Mouse (Mus musculus): ENCODE measurements around the gene D230025D16Rik. TPM values are rescaled to one million over a fixed set of nuclear protein-coding genes. Genes with fewer than 3 reads are reported as not detected.
"Not testable (repeated sequence)": the region's sequence is repeated elsewhere in the genome, so short reads cannot be mapped to it uniquely, and the experiment has no call there.

The D230025D16Rik gene
- polyA plus RNA-seq, 1 experiment from 2014 or later: 35.7 TPM

DNA sequence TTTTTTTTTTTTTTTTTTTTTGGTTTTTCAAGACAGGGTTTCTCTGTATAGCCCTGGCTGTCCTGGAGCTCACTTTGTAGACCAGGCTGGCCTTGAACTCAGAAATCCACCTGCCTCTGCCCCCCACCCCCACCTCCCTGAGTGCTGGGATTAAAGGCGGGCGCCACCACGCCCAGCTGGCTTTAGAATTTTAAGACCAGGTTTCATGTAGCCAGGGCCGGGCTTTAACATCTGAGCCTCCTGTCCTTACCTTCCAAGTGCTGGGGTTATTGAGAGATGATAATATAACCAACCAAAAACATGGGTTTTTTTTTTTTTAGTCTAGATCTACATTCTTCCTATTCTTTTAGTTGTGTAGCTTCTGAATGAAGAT lies 7.4 kb downstream of the D230025D16Rik start:
- H3K36me3 ChIP-seq (ENCODE audit: control insufficient read depth, insufficient read depth, low read length); ATAC-seq (ENCODE audit: low read depth); H3K4me1 ChIP-seq (ENCODE audit: control insufficient read depth, insufficient read depth, low read length); H3K9me3 ChIP-seq (ENCODE audit: control insufficient read depth, low read length); H3K4me2 ChIP-seq (ENCODE audit: low read depth, low read length); H3K27me3 ChIP-seq (ENCODE audit: control insufficient read depth, insufficient read depth, low read length); H3K4me3 ChIP-seq (ENCODE audit: low read depth, low read length); H3K9ac ChIP-seq (replicated peaks; ENCODE audit: low read depth, low read length); H3K27ac ChIP-seq (ENCODE audit: low read depth, low read length): not testable (repeated sequence)
- 90% methylated on average over 4 of the region's 4 CpGs for WGBS

DNA sequence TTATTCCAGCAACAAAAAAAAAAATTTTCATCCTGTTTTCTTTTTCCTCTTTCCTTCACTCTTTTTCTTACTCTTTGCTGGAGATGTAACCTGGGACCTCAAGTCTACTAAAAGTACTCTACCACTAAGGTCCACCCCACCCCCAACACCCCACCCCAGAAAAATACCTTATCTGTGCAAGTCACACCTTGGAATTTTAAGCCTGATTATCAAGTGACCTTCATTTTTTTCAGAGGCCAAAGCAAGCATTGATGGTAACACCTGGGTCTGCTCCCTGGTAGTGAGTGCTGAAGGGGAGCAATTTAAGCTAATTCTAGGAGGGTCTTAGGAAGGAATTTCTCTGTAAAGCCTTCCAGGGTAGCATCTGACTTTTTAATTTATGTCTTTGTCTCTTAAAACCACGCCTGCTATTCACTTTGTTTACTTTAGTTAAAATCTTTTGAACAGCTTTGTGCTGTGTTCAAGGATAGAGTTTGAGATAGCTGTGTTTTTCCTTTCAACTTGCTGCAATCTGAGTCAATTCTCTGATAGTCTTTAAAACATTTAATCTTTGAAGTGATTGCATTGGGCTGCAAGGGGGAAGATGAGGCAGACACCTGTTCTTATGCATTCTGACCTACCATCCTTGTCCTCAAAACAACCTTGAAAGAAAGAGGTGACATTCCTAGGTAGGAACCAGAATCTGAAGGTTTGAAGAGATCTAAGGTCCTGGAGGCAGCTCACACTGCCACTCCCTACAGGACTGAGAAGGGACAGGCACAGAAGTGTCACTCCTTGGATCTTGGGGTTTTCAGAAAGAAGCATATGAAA lies 8.4 kb downstream of the D230025D16Rik start:
- H3K4me2 ChIP-seq (ENCODE audit: low read depth, low read length): no peak overlapping the region
- H3K9me3 ChIP-seq (ENCODE audit: control insufficient read depth, low read length): no peaks in the 10 kb centered on the region
- H3K27ac ChIP-seq (ENCODE audit: low read depth, low read length): no peak overlapping the region
- no peak overlapping the region for H3K4me3 ChIP-seq (ENCODE audit: low read depth, low read length)
- H3K9ac ChIP-seq (replicated peaks; ENCODE audit: low read depth, low read length): no peak overlapping the region
- 0 out of 2 replicates have a peak, but pooled peaks cover 2% of the 10 kb centered on the region for H3K36me3 ChIP-seq (ENCODE audit: control insufficient read depth, insufficient read depth, low read length)
- ATAC-seq (ENCODE audit: low read depth): no peak
- no peaks in the 10 kb centered on the region for H3K27me3 ChIP-seq (ENCODE audit: control insufficient read depth, insufficient read depth, low read length)
- 69% methylated on average over 1 of the region's 1 CpGs for WGBS
- no peaks in the 10 kb centered on the region for H3K4me1 ChIP-seq (ENCODE audit: control insufficient read depth, insufficient read depth, low read length)

DNA sequence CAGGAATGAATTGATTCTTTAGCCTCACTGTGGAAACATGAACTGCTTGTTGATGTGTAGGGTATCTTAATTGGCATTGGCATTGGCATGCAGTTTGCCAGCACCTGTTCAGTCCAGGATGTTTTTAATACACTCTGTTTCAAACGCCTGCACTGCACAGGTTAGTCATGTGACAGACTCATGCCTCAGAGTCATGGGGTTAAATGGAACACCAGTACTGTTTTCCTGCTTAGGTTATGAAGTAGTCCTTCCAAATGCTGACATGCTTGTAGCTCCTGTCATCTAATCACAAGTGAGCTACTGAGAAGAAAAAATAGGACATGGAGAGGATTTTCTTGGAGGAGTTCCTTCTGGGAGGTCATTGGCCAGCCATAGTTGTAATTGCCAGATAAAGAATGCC lies 10.3 kb downstream of the D230025D16Rik start:
- no peak overlapping the region for H3K4me3 ChIP-seq (ENCODE audit: low read depth, low read length)
- no peak overlapping the region for H3K27ac ChIP-seq (ENCODE audit: low read depth, low read length)
- 83% methylated on average over 1 of the region's 1 CpGs for WGBS
- H3K4me1 ChIP-seq (ENCODE audit: control insufficient read depth, insufficient read depth, low read length): no peaks in the 10 kb centered on the region
- H3K9me3 ChIP-seq (ENCODE audit: control insufficient read depth, low read length): no peaks in the 10 kb centered on the region
- no peak for ATAC-seq (ENCODE audit: low read depth)
- H3K36me3 ChIP-seq (ENCODE audit: control insufficient read depth, insufficient read depth, low read length): peaks cover 18% of the 10 kb centered on the region
- no peaks in the 10 kb centered on the region for H3K27me3 ChIP-seq (ENCODE audit: control insufficient read depth, insufficient read depth, low read length)
- no peak overlapping the region for H3K9ac ChIP-seq (replicated peaks; ENCODE audit: low read depth, low read length)
- H3K4me2 ChIP-seq (ENCODE audit: low read depth, low read length): no peak overlapping the region

DNA sequence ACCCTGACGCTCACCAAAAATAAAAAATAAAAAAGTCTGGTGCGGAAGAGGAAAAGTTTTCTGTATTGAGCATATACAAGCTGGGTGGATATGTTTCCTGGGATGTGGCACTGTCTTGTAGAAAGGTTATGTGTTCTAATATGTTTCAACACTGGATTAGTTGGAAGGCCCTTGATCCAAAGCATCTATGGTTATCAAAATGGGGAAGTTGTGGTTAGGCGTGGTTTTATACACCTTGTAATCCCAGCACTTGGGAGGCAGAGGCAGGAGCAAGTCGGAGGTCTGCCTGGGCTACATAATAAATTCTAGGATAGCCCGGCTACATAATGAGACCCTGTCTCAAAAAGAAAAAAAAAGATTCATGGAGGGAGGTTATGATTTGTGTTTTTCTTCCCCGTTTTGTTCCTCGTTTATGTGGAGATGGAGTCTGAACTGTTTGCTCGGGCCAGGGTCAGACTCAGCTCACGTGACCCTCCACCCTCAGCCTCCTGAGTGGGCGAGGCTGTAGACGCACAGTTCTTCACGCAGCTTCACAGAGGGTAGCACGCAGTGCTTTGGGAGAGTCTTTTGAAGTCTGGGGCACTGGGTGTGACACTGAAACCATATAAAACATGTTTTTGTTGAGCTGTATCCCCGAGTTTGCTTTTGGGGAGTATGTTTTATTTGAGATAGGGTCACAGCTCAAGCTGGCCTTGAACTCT lies 12.6 kb downstream of the D230025D16Rik start:
- H3K4me1 ChIP-seq (ENCODE audit: control insufficient read depth, insufficient read depth, low read length): no peaks in the 10 kb centered on the region
- H3K36me3 ChIP-seq (ENCODE audit: control insufficient read depth, insufficient read depth, low read length): peaks cover 29% of the 10 kb centered on the region
- ATAC-seq (ENCODE audit: low read depth): no peak
- no peak overlapping the region for H3K4me2 ChIP-seq (ENCODE audit: low read depth, low read length)
- no peak overlapping the region for H3K27ac ChIP-seq (ENCODE audit: low read depth, low read length)
- H3K27me3 ChIP-seq (ENCODE audit: control insufficient read depth, insufficient read depth, low read length): no peaks in the 10 kb centered on the region
- H3K4me3 ChIP-seq (ENCODE audit: low read depth, low read length): no peak overlapping the region
- no peak overlapping the region for H3K9ac ChIP-seq (replicated peaks; ENCODE audit: low read depth, low read length)
- H3K9me3 ChIP-seq (ENCODE audit: control insufficient read depth, low read length): no peaks in the 10 kb centered on the region
- WGBS: 93% methylated on average over 14 of the region's 14 CpGs

DNA sequence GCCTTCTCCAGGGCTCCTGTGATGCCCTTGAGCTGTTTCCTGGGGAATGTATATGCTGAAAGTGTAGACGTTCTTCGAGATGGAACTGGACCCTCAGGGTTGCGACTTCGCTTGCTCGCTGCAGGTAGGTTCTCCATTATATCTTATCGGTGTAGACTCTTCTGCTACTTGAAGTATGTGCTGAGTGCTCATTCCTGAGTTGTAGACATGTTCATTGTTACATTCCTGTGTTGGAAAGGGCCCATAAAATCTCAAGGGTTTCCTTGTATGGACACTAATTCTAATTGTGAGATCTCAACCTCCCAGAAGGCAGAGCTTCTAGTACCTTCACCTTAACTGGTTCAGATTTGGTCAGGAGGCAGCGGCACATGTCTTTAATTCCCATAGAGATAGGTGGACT lies 16.1 kb downstream of the D230025D16Rik start:
- WGBS: 96% methylated on average over 7 of the region's 7 CpGs
- no peak overlapping the region for H3K4me3 ChIP-seq (ENCODE audit: low read depth, low read length)
- no peak overlapping the region for H3K9ac ChIP-seq (replicated peaks; ENCODE audit: low read depth, low read length)
- no peaks in the 10 kb centered on the region for H3K9me3 ChIP-seq (ENCODE audit: control insufficient read depth, low read length)
- H3K27me3 ChIP-seq (ENCODE audit: control insufficient read depth, insufficient read depth, low read length): no peaks in the 10 kb centered on the region
- no peak for ATAC-seq (ENCODE audit: low read depth)
- no peaks in the 10 kb centered on the region for H3K4me1 ChIP-seq (ENCODE audit: control insufficient read depth, insufficient read depth, low read length)
- H3K27ac ChIP-seq (ENCODE audit: low read depth, low read length): no peak overlapping the region
- H3K36me3 ChIP-seq (ENCODE audit: control insufficient read depth, insufficient read depth, low read length): peaks cover 26% of the 10 kb centered on the region
- no peak overlapping the region for H3K4me2 ChIP-seq (ENCODE audit: low read depth, low read length)

DNA sequence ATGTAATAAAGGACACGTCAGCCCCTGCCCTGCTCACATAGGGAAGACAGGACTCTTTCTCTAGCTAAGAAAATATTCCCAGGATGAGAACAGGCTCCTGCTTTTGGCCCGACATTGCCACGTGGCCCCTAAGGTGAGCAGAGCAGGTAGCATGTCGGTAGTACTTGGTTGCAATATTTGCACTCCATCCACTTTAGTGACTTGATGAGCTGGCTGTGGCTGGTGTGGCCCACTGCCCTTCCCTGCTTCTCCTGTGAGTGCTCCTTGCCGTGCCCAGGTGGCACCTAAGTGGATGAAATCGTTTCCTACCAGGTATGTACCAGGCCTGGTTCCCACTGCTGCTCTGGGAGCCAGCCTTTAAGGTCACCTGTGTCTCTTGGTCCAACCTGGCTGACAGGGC lies 27.0 kb downstream of the D230025D16Rik start:
- H3K36me3 ChIP-seq (ENCODE audit: control insufficient read depth, insufficient read depth, low read length): peaks cover 42% of the 10 kb centered on the region
- no peak overlapping the region for H3K4me2 ChIP-seq (ENCODE audit: low read depth, low read length)
- ATAC-seq (ENCODE audit: low read depth): no peak

DNA sequence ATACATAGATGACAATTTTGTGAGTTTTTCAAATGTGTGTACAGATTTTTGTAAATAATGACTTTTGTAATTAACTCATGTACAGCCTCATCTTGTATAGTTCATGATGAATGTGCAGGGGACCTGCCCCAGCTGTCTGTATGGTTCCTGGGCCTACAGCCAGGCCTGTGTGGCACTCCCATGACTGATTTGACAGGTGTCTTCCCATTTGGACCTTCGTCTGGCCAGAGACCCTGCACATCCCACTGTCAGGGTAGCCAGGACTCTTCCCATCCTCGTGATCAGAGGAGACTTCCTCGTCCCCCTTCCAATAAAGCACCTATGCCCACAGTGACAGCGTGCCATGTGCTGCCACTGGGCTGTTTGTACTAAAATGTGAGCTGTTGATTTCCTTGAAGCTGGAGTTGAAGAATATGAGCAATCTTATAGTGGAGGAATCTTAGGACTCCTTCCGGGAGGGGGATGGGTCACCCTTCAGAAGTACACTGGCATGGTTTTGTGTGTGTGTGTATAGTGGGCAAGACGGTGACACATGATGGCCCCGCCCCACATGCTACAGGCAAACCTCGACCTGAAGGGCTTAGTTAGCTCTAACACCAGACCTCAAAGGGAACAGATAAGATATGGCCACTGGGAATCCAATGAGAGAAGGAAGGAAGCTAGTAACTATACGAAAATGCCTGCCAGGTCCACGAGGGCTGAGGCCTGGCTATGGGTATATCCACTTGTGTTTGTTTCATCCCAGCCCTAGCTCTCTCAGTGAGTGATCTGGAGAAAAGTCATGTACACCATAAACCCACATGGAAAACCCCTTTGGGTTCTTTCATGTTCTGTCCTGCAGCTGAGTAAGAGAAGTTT lies 28.0 kb downstream of the D230025D16Rik start:
- H3K27me3 ChIP-seq (ENCODE audit: control insufficient read depth, insufficient read depth, low read length): peaks cover 8% of the 10 kb centered on the region
- no peak overlapping the region for H3K27ac ChIP-seq (ENCODE audit: low read depth, low read length)
- H3K4me1 ChIP-seq (ENCODE audit: control insufficient read depth, insufficient read depth, low read length): 0 out of 2 replicates have a peak, but pooled peaks cover 4% of the 10 kb centered on the region
- 93% methylated on average over 10 of the region's 10 CpGs for WGBS
- H3K9ac ChIP-seq (replicated peaks; ENCODE audit: low read depth, low read length): no peak overlapping the region
- no peak for ATAC-seq (ENCODE audit: low read depth)
- H3K36me3 ChIP-seq (ENCODE audit: control insufficient read depth, insufficient read depth, low read length): peaks cover 36% of the 10 kb centered on the region
- no peaks in the 10 kb centered on the region for H3K9me3 ChIP-seq (ENCODE audit: control insufficient read depth, low read length)
- H3K4me2 ChIP-seq (ENCODE audit: low read depth, low read length): no peak overlapping the region
- no peak overlapping the region for H3K4me3 ChIP-seq (ENCODE audit: low read depth, low read length)

More for the DNA sequence above, 27.0 kb downstream of the D230025D16Rik start:
- Histone ChIP-seq H3K4me3 (ENCODE audit: low read depth, low read length) (no peak overlapping the region), H3K9ac (replicated peaks; ENCODE audit: low read depth, low read length) (no peak overlapping the region), H3K9me3 (ENCODE audit: control insufficient read depth, low read length) (no peaks in the 10 kb centered on the region), H3K27ac (ENCODE audit: low read depth, low read length) (no peak overlapping the region), H3K4me1 (ENCODE audit: control insufficient read depth, insufficient read depth, low read length) (0 out of 2 replicates have a peak, but pooled peaks cover 4% of the 10 kb centered on the region), H3K27me3 (ENCODE audit: control insufficient read depth, insufficient read depth, low read length) (0 out of 2 replicates have a peak, but pooled peaks cover 3% of the 10 kb centered on the region)
- 97% methylated on average over 6 of the region's 6 CpGs for WGBS

DNA sequence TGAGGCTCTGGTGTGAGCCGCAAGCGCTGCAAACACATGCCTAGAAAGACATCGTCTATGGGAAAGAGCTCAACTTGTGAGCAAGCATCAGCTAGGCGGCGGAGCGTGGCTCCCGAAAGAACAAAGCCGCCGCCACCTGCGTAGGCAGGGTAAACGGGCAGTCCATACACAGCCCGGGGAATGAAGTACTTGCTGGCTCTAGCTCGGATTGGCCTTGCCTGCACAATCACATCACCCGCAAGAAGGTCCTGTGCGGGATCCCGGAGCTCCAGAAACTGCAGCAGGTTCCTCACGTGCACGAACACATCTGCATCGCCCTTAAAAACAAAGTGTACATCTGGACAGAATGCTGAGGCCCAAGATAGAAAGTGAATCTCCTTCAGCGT lies 28.8 kb downstream of the D230025D16Rik start:
- H3K36me3 ChIP-seq (ENCODE audit: control insufficient read depth, insufficient read depth, low read length): peaks cover 28% of the 10 kb centered on the region
- 0 out of 2 replicates have a peak, but pooled peaks cover 4% of the 10 kb centered on the region for H3K4me1 ChIP-seq (ENCODE audit: control insufficient read depth, insufficient read depth, low read length)
- ATAC-seq (ENCODE audit: low read depth): peak; percentile 24; the same call in 1 of the 2 replicates
- no peaks in the 10 kb centered on the region for H3K9me3 ChIP-seq (ENCODE audit: control insufficient read depth, low read length)
- peak overlapping the region; percentile 72 for H3K9ac ChIP-seq (replicated peaks; ENCODE audit: low read depth, low read length)
- WGBS: 33% methylated on average over 20 of the region's 20 CpGs
- H3K4me2 ChIP-seq (ENCODE audit: low read depth, low read length): peak overlapping the region; percentile 97
- no peak overlapping the region for H3K27ac ChIP-seq (ENCODE audit: low read depth, low read length)
- H3K4me3 ChIP-seq (ENCODE audit: low read depth, low read length): peak overlapping the region; percentile 57
- peaks cover 16% of the 10 kb centered on the region for H3K27me3 ChIP-seq (ENCODE audit: control insufficient read depth, insufficient read depth, low read length)

All from neural tube, embryonic 14.5 days (tissue).